Mouse (Mus musculus) right cerebral cortex, postnatal 4 days (tissue): ENCODE data around the gene Efemp1.

ENCODE experiments used
- DNase-seq: peaks from one replicate; pipeline ENCODE4 v3.0.0-alpha.2; 2022

Gene Efemp1

DNA sequence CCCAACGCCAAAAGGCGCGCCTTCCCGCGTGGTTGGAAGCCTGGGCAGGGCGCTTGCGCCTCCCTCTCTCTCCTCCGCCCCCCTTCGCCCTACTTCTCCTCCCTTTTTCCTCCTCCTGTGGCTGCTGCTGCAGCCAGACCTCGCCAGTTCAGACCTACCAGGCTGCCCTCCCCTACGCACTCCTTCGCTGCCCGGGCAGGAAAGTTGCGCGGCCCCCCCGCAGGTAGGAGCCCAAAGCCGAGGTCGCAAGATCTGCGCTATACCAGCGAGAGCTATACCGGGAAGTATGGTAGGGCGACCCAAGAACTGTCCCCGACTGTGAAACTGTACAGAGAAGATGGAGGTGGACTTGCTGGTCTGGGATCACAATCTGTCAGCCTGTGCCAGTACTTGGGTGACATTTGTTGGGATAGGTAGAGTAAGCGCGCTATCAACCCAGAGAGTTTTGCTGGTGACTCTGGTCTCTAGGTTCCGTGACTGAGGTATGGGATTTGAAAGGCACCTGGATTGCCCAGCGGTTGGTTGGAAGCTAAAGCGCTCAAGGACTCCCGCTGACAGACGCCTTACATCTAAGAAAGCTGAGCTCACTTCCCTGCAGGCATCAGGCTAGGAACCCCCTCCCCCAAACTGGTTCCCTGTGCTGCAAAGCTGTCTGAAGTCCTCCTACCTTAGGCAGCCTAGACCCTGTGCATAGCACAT, at the start of gene Efemp1:
Gene Efemp1, plus strand, starts transcription at position 103 of the 699 bp plus-strand sequence.
- DNase-seq, result peak; percentile 6

DNA sequence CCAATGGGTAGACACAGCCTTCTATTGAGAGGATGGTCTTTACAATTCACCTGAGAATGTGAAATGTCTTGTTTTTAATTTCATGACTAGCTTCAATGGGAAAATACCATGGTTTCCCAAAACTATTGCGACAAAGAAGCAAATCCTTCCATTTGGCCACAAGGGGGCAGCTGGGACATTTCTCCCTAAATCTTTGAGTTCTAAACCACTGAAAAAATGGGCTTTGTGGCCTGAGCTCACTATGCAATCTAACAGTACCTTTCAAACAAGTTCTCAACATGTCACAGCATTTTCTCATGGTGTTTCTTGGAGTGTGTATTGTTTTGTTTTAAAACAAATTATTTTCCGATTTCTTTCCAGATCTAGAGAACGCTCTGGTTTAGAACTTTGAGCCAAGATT, 44.3 kb upstream of the Efemp1 start:
- peak; percentile 43 for DNase-seq

DNA sequence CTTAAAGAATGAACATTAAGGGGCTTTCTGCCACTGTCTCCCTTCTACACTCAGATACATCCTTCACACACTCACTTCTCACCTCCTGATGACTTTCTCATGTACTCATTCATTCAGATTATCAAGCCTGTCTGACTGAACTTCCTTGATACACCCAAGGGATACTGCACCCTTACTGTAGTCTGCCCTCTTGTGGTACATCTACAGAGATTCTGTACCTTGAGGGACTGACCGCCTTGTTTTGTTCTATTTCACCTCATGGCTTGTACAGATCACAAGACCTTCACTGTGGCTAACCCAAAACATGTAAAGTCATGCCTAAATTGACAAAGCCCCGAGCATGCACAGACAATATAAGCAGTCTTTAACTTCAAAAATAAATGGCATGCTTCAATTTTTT, 41.1 kb upstream of the Efemp1 start:
- no peak for DNase-seq

DNA sequence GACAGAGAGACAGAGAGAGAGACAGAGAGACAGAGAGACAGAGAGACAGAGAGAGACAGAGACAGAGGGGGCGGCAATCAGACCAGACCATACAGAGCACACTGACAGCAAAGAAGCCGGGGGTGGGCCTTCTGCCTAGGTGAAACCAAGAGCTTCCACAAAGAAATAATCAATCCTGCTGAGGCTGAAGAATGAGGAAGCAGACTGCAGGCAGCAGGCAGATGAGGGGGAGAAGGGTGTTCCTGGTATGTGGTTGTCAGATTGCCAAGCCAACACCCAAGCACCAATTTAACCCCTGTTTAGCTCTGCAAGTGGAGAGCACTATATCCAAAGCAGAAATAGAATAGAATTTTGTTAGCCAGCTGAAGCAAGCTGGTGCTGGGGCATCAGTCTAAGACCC, 40.4 kb upstream of the Efemp1 start:
- DNase-seq, result no peak

DNA sequence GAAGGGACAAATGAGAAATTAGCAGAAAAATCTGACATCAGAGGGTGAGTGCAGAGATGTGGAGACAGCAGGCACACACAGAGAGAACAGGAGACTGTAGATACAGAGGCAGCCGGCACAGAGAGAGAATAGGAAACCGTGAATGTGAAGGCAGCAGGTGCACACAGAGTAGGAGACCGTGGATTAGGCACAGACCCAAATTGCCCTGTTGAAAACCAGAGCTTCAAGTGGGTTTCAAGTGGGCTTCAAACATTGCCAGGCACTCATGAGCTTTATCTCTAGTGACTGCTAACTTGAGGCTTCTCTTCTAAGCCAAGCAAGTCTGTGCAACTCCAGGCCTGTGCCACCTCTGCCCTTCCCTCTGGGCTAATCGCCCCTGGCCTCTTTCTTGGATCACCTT, 35.6 kb upstream of the Efemp1 start:
- no peak for DNase-seq

DNA sequence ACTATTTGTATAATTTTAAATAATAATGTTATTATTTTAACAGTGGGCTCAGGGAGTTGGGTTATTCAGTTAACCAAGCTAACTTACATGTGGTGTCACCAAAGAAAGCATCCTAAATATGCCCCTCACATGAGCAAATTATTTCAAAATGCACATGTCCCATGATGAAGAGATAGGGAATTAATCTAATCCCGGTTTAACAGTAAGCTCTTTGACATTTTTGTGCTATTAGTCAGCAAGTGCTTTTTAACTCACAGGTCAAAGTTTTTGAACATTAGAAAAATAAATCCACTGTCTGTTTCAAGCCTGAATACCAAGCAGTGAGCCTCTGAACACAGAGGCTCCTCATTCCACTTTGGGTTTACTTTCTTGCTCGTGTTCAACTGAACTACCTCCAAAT, 26.1 kb upstream of the Efemp1 start:
- no peak for DNase-seq

DNA sequence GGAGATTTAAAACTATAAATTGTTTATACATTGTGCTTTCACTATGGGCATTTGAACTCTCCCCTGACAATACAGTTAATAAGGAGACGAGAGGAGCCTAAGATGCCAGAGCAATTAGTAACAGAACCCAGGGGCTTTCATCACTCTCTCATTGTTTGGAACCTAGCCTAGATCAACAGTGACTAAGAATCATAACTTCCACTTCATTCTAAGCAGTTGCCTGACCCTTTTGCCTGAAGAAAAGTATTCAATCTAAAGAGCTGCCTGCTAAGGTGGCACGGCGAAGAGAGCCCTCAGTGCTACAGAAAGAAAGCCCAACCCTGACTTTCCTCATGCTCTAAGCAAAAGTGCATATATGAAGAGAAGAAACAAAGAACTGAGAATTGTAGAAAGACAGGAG, 19.2 kb upstream of the Efemp1 start:
- no peak for DNase-seq

DNA sequence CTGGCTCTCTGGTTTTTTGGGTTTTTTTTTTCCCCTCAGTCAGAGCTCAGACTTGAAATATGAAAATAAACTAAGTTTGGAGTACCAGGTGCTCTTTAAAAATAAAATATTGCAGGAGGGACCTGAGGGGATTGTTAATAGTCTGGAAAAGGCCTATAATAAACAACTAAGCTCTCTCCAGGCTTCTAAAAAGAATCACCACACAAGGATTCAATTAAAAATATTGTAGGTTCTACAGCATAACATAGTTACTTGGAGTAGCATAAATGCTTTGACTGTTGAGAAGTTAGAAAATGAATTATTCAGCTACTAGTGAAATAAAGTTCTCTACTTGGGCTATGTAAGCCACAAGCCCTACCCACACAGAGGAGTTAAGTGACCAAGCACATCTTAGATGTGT, 17.9 kb upstream of the Efemp1 start:
- DNase-seq, result no peak

DNA sequence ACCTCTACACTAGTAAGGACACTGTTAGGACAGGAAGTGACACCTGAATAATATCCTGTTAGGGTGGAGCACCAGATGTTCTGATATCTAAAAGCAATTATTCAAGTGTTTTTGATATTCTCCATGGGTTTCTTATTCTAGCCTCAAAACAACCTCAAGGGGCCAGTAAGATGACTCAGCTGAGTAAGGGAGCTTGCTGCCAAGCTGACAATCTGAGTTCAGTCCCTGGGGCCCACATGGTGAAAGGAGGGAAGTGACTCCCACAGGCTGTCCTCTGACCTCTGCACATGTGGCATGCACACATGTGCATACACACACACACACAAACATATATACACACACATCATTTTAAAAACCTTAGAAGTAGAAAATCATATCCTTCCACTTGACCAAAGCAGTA, 3.2 kb upstream of the Efemp1 start:
- DNase-seq, result no peak

DNA sequence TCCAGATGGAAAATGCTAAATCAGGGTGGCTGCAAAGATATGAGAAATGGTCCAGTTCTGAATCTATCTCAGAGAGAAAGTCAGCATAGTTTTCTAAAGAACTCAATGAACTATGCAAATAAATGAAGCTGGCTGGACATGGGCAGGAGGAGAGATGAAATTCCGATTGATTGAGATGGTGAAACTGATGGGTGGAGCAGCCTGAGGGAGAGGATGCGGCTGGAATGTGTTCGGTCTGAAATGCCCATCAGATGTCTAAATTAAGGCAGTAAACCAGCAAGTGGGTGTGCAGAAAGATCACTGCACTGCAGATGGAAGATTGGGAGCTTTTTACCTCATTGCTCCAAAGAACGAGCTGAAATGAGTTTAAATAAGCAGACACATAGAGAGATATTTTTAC, 1.4 kb upstream of the Efemp1 start:
- no peak for DNase-seq

DNA sequence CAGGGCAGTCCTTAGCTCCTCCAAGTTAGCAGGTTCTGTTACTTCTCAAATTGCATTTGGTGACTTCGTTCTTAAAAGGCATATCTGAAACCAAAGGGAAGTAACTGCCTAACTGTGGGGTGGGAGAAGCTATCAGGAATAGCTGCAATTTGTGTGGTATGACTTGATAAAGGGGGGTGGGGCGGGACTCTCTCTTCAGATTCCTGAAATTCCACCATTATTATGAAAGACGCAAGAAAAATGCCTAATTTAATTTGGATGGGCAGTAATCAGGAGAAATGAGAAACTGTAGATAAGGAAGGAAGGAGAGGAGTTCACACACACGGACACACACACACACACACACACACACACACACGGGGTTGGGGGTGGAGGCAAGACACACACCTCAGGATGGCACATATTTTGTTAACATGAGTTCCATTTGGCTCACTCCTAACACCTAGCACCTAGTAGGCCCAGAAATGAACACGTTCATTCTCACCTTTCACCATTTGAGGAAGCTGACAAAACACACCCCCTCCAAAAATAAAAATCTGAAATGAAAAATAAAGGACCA, 564 bp upstream of the Efemp1 start:
- DNase-seq, result no peak

DNA sequence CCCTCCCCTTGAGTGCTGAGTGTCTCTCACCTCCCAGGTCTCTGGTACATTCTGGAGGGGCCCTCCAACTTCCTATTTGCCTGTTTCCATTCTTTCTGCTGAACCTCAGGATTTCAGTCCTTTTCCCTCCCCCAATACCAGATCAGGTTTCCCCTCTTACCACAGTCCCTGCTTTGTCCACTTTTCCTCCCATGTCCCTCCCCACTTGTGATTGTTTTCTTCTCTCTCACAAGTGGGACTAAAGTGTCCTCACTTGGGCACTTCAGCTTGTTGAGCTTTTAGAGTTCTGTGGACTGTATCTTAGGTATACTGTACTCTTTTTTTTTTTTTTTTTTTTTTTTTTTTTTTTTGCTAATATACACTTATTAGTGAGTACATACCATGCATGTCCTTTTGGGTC, 6.1 kb downstream of the Efemp1 start:
- DNase-seq, result no peak

DNA sequence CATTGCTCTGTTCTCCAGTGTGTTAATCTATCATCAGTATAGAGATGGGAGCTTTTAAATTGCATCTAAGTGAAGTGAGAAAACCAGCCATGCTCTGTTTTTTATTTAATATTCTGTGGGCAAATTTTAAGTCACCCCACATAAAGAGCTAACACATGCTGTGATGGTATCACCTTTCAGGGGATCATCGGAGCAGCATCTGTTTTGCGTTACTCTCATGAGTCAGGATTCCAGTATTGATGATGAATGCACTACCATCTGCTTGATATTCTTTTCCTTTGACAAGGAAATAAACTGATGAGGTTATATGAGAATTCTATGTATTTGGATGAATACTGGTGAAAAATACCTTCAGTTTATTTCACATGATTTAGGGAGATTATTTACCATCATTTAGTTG, 16.1 kb downstream of the Efemp1 start:
- DNase-seq, result no peak

DNA sequence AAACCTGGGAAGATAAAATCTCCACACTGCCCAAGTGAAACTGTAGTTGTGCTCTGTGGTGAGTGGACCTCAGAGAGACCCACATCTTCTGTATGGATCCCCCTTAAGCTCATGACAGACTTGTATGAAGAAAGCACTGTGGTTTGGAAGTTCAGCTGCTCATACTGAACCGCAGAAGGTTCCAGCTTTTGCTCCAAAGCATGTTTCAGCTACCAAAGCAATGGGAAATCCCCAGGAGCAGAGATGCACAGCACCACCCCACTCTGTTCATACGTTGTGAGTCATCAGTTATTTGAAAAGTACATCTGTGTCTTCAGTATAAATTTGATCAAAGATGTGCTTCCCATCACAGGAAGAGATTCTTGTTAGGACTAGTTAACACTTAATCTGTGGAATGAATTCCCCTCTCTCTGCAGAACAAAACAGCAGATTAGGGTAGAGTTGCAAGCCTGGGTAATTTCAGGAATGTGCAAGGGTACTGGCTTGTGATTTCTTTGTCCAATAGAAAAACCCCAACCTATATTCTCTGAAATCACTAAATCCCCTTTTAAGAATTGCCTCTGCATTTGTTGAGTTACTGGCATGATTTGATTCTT, 28.5 kb downstream of the Efemp1 start:
- DNase-seq, result no peak

DNA sequence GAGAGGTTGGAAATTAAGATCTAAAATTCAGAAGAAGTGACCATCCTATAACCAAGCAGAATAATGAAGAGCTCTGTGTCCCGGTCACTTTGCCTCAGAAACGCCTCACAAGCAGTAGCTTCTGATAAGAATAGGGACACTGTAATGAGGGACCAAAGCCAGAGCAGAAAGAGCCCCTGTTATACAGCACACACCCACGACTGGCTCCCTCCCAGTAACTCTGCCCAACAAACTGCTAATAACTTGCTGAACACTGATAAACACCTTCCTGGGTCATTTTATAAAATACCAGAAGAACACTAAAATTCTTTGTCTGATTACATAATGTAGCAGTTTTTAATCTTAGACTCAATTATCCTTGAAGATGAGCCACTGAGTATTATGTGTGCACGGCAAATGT, 30.1 kb downstream of the Efemp1 start:
- DNase-seq, result no peak

DNA sequence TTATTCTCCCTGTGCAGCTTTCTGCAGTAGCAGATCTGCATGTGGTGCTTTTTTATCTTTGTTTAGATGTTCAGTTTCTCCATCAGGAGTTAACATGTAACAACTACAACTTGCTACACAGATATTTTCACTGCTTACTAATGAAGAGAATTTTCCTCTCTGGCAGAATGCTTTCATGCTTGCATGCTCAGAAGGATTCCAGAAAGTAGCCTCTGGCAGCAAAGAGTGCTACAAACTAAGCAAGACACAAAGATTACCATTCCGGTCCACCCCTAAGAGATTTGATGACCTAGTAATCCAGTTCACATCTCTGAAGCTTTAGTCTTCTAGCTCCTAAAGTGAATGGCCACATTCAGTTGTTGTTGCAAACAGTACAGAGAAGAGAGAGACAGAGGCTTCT, 36.5 kb downstream of the Efemp1 start:
- DNase-seq, result no peak

DNA sequence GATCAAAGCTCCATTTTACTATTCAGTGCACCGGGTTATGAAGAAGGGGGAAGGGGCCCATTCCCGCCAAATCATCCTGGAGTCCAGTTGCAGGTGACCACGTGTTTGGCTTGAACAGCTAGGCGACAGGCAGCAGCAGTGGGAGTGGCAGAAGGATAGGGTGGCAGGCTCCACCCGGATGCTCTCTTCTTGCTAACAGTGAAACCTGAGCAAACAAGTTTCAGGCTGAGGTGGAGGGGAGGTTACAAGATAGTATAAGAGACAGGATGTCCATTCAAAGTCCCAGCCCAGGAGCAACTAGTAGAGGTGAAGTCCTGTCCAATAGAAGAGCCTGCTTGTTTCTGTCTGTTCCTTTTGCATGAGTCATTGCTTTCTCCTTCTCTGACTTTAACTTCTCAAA, 38.5 kb downstream of the Efemp1 start:
- DNase-seq, result no peak

DNA sequence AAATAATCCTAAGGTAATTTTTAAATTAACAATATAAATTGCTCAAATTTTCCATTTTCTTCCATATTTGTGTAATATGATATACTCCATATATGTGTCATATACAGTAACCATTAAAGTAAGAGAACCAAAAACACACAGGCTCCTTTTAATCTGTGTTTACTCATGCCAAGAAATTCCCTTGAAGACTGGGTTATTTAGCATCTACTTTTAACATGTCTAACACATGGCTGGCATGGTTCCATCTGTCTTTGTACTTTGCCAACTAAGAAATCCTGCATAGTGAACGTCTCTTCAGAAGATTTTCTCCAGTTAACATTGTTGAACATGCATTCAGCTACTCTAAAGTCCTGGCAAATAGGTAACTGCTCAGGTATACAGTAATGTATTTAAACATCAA, 46.4 kb downstream of the Efemp1 start:
- peak; percentile 19 for DNase-seq

DNA sequence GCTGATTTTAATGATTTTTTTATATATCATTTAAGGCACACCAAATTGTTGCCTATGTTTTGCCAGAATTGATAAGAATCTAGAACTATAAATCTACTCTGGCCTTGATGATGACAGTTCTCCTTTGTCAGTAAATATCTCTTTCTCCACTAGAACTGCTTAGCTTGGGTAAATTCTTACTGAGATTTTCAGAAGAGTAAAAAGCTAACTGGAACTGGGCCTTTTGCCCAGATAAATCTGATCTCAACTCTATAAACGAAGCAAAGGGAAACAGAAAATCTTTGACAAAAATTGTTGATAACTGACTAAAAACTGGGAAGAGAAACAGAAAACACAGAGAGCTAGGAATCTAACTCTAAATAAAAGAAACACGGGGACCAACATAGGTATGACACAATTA, 51.6 kb downstream of the Efemp1 start:
- DNase-seq, result no peak

DNA sequence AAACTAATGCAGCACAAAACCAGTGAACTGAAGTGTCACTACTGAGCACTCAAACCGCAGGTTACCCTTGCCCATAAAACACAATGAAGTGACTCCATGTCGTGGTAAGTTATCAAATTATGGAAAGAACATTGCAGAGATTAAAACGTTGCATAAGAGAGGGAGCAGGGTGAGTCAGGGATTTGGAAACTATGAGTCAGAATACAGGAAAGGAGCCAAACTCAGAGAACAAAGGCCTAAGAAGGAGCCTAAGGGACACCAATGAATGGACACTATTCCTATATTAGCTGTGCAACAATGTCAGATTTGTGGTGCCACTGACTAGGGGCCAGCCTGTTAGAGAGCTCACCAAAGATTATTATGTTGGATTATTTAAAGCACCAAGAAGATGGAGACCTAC, 53.3 kb downstream of the Efemp1 start:
- DNase-seq, result no peak

DNA sequence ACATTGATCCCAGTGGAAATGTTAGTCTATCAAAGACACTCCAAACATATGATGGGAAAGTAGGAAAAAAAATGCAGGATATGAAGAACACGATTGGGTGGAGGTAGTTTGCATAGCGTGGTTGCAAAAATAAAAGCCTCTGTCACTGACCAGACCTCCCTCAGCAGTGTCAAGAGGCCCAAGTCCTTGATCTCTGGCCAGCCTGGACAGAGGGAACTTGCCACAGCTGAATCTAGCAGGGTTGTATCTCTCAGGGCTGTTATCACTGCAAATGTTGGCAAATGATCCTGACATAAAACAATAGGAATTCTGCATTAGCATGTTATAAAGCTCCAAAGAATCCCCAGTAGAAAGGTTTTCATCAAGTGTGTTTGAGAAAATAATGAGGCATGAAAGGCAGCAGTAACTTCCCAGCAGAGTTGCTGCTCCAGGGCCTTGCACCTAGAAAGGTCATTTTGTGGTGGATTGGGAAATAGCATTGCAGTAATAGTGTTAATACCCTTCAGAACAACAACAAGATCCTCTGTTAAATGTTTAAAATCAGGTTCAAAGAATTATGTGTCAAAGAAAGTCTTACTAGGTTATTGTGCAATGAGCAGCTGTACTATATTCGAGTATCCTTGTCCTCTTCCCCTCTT, 56.0 kb downstream of the Efemp1 start:
- no peak for DNase-seq

DNA sequence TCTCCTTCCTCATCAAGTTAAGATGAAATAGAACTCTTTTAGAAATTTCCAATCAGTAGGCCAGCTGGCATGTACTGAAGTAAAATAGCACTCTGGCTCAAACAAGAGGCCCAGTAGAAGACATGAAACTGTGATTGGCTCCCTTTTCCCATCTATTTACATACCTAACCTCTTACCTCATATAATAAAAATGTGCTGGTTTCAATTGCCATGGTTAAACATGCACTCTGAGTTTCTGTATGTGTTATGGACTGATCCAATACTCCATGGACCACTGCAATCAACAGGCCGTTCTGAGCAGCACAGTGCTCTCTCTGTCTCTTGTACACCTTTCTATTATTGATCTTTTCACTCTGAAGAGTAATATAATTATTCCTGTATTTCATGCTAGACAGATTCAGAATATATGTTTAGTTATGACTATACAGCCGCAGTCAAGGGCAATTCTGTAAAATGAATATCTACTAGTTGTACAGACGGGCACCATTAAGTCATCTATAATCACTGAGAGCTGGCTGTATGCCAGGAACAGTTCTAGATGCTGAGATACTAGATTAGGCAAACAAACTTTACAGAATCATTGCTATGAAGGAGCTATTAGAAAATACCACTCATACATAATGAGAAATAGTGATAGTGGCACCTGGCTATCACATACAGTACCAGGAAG, 59.6 kb downstream of the Efemp1 start:
- DNase-seq, result no peak

DNA sequence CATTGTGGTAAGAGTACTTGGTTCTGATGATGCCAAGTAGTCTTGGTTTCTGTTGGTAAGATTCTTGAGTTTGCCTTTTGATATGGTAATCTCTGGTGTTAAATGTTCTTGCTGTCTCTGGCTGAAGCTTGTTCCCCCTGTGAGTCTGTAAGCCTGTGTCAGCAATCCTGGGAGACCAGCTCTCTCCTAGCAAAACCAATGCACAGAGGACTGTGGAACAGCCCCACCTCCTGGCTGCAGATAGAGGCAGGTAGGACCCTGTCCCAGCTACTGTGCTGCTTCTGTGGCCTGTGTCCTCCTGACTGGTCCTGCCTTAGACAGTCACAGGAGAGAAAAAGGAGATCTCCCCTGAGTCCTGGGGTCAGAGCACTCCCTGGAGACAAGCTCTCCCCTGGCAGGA, 81.4 kb downstream of the Efemp1 start:
- no peak for DNase-seq

DNA sequence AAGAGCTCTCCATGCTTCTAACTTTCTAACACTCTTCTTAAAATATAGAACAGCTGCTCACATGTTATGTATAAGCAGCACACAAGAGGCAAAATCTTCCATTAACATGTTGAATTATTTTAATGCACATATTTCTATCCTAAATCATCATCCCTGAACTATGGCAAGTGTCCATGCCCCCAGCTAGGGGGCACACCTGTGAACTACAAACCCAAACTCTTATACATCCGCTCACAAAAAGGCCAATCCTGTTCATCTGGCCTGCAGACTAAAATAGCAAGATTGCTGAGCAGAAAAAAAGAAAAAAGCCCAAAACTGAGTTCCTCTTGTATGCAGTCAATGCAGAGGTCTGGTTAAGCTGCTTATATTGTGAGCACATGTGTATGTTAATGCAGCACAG, 86.6 kb downstream of the Efemp1 start:
- no peak for DNase-seq
